Mouse (Mus musculus) liver, embryonic 14.5 days (tissue): Measurements from ENCODE around the gene Gkap1. TPM values are rescaled to one million over a fixed set of nuclear protein-coding genes. Genes with fewer than 3 reads are reported as not detected.

Experiments
- ATAC-seq: fragments of 200-750 bp; cut with Nextera tagmentation; 2 replicates; pipeline ENCODE4 v1.8.0; 2017; ENCODE audit warnings: moderate number of reproducible peaks, mild to moderate bottlenecking, moderate library complexity; ENCODE audit not compliant: insufficient read depth
- DNase-seq, 3 experiments: peaks; one replicate each; pipeline ENCODE4 v3.0.0-alpha.2; 2012 to 2013; ENCODE audit warnings: low read depth in 3 of 3, low spot score in 3 of 3
- H3K27ac ChIP-seq: fragments of 300-500 bp; sonication (generic); 2 replicates; pipeline ENCODE4 v1.5.1; 2014; ENCODE audit warnings: moderate library complexity, mild to moderate bottlenecking, control low read depth, inconsistent platforms
- H3K27me3 ChIP-seq: fragments of 300-500 bp; sonication (generic); 2 replicates; pipeline ENCODE4 v1.6.1; 2014; ENCODE audit warnings: mild to moderate bottlenecking, low read length, moderate library complexity; ENCODE audit not compliant: control insufficient read depth, insufficient read depth
- H3K36me3 ChIP-seq: fragments of 300-500 bp; sonication (generic); replicated peaks from 2 replicates; pipeline ENCODE4 v1.6.1; 2014; ENCODE audit warnings: low read depth; ENCODE audit not compliant: control insufficient read depth, insufficient read depth
- H3K4me1 ChIP-seq, 2 experiments: fragments of 200-500 bp in 1 of 2; fragments of 300-500 bp in 1 of 2; sonication (generic) in 1 of 2; replicated peaks; 2 replicates each; pipeline ENCODE4 v1.6.1; 2012 to 2014; ENCODE audit warnings: antibody characterized with exemption in 1 of 2, inconsistent platforms in 1 of 2, low read length in 1 of 2; ENCODE audit not compliant: control insufficient read depth in 2 of 2, insufficient read depth in 2 of 2
- H3K4me2 ChIP-seq: fragments of 300-500 bp; sonication (generic); 2 replicates; pipeline ENCODE4 v1.6.1; 2014; ENCODE audit warnings: low read depth, mild to moderate bottlenecking, control low read depth, moderate library complexity
- H3K4me3 ChIP-seq, 2 experiments: fragments of 200-500 bp in 1 of 2; fragments of 300-500 bp in 1 of 2; sonication (generic) in 1 of 2; 2 replicates each; pipeline ENCODE4 v1.5.1; 2012 to 2014; ENCODE audit warnings: low read depth in 2 of 2, low read length in 2 of 2, mild to moderate bottlenecking in 2 of 2, control low read depth in 1 of 2, inconsistent platforms in 1 of 2, moderate library complexity in 1 of 2; ENCODE audit not compliant: insufficient read depth in 1 of 2
- H3K9ac ChIP-seq: fragments of 300-500 bp; sonication (generic); replicated peaks from 2 replicates; pipeline ENCODE4 v1.6.1; 2014; ENCODE audit warnings: mild to moderate bottlenecking, control low read depth, moderate library complexity
- H3K9me3 ChIP-seq: fragments of 300-500 bp; sonication (generic); 2 replicates; pipeline ENCODE4 v1.6.1; 2016; ENCODE audit warnings: low read length, mixed read lengths; ENCODE audit not compliant: control insufficient read depth
- CTCF ChIP-seq: IDR thresholded peaks from 2 replicates; pipeline ENCODE4 v1.5.1; 2016; ENCODE audit warnings: antibody characterized with exemption, low read depth, control low read depth
- EP300 ChIP-seq: IDR thresholded peaks from 2 replicates; pipeline ENCODE4 v1.6.1; 2016; ENCODE audit warnings: antibody characterized with exemption, low read depth
- WGBS: fragments of 180-500 bp; shearing (Covaris S2); extraction: QIAGEN DNeasy Blood & Tissue Kit; methylation state at CpG from one replicate; pipeline ENCODE4 v1.1.7; 2014; ENCODE audit not compliant: insufficient replicate concordance; 5-methylcytosine and 5-hydroxymethylcytosine counted together
- polyA plus RNA-seq, 2 experiments: library from polyadenylated mRNA; depleted of rRNA in 1 of 2; stranded (reverse) in 1 of 2; unstranded in 1 of 2; fragments of >200 nt; fragmentation: Nextera tagmentation in 1 of 2; extraction: Ambion mirVana in 1 of 2; gene quantifications; 2 replicates each; pipeline versions ENCODE4 v1.2.1 to v1.2.3; 2012 to 2014

The Gkap1 gene
- polyA plus RNA-seq, 2 experiments, result 2.9 to 4.8 TPM

GRCm38 (mm10) chr13:58215253-58215591 lies 60.3 kb downstream of the Gkap1 start:
- Histone ChIP-seq H3K27ac (peak overlapping the region; percentile 53), H3K36me3 (peaks cover 3% of the 10 kb centered on the region), H3K27me3 (no peaks in the 10 kb centered on the region), H3K9ac (peak overlapping the region; percentile 97), H3K4me3 (peak overlapping the region; percentile 92 to 98), H3K4me2 (peak overlapping the region; percentile 90), H3K9me3 (no peaks in the 10 kb centered on the region), H3K4me1 (peaks cover 15 to 19% of the 10 kb centered on the region in 2 experiments)
- DNase-seq (no peak), ATAC-seq (peak; percentile 67)
- WGBS, result under 1% methylated on average over 46 of the region's 48 CpGs
- TF ChIP-seq EP300, result no peak
- no peak for TF ChIP-seq CTCF

DNA sequence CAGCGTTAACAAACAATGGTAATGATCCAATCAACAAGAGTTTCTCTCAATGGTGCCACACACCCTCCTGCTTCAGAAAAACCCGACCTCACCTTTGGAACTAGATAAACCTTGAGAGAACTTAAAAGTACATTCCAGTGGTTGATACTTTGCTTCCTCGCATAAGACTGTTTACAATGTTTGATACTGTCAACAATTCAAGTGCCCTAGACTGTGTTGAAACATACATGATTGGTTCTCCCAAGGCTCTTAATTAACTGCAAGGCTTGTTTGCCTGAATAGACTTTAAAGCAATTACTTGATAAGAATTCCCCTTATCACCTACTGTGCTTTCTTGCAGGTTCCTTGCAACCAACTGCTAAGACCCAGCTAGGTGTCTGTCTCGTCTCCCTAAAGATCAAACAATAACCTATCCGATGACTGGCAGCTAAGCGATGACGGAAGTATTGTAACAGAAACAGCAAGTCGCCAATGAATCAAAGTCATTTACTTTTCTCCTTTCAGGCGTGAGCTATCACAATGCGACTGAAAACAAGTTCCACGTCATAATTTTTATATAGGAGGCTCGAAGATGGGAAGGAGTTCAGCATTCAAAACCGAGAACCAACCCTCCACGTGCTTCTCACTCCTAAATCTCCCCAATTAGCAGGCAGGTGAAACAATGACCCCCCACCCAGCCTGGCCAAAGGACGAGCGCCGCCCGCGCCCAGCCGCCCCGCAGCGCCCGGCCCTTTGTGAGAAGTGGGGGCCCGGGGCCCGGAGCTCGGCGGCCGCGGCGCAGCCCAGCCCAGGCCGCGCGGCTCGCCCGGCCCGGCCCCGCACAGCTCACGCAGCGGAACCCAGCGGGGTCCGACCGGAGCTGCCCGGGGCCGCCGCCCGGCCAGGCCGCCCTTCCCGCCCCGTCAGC lies 60.9 kb downstream of the Gkap1 start:
- H3K4me3 ChIP-seq, result peak overlapping the region; percentile 92 to 98
- H3K9ac ChIP-seq, result peak overlapping the region; percentile 97
- peak overlapping the region; percentile 53 for H3K27ac ChIP-seq
- DNase-seq (peak in 1 of 3 experiments; percentile 24), ATAC-seq (peak; percentile 66)
- no peaks in the 10 kb centered on the region for H3K9me3 ChIP-seq
- peaks cover 3% of the 10 kb centered on the region for H3K36me3 ChIP-seq
- H3K4me1 ChIP-seq, result peaks cover 15 to 20% of the 10 kb centered on the region in 2 experiments
- H3K27me3 ChIP-seq, result no peaks in the 10 kb centered on the region
- 2% methylated on average over 48 of the region's 49 CpGs for WGBS
- no peak for TF ChIP-seq EP300
- TF ChIP-seq CTCF, result no peak
- peak overlapping the region; percentile 90 for H3K4me2 ChIP-seq

DNA sequence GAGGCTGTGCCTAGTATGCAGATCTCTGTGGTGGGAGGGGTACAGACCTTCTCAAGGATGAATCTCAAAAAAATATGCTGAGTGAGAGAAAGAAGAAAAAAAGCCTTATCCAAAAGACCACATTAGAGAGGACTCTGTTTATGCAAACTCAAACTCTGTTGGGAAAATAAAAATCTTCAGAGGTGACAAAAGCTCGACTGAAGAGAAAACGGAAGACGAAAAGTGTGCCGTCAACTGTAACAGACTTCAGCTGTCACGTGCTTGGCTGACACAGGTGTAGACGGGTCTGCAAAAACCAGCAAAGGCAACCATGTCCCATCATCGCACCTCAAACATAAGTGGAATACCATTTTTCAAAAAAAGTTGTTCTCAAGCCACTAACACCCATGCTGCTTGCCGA lies 61.7 kb downstream of the Gkap1 start:
- peak overlapping the region; percentile 90 for H3K4me2 ChIP-seq
- H3K27ac ChIP-seq, result no peak overlapping the region
- H3K9ac ChIP-seq, result peak overlapping the region; percentile 97; the same call in 1 of the 2 replicates
- peaks cover 3% of the 10 kb centered on the region for H3K36me3 ChIP-seq
- no peaks in the 10 kb centered on the region for H3K9me3 ChIP-seq
- WGBS, result 69% methylated on average over 8 of the region's 8 CpGs
- peak overlapping the region in 1 of 2 experiments; percentile 98; a peak in 2 of 4 replicates for H3K4me3 ChIP-seq
- TF ChIP-seq EP300, result no peak
- no peak for TF ChIP-seq CTCF
- no peak for ATAC-seq
- DNase-seq, result no peak
- peaks cover 15 to 21% of the 10 kb centered on the region in 2 experiments for H3K4me1 ChIP-seq
- H3K27me3 ChIP-seq, result no peaks in the 10 kb centered on the region

- ATAC-seq (no peak), DNase-seq (no peak)
- Histone ChIP-seq H3K9ac (no peak overlapping the region), H3K27me3 (no peaks in the 10 kb centered on the region), H3K4me2 (no peak overlapping the region), H3K4me1 (peaks cover 15 to 21% of the 10 kb centered on the region in 2 experiments), H3K9me3 (no peaks in the 10 kb centered on the region), H3K36me3 (peaks cover 3% of the 10 kb centered on the region), H3K4me3 (no peak overlapping the region), H3K27ac (no peak overlapping the region)
- TF ChIP-seq CTCF (no peak), EP300 (no peak)
- 56% methylated on average over 2 of the region's 2 CpGs for WGBS
Measured at GRCm38 (mm10) chr13:58212530-58212929, 63.0 kb downstream of the Gkap1 start.

GRCm38 (mm10) chr13:58210441-58210840 lies 65.1 kb downstream of the Gkap1 start:
- Histone ChIP-seq H3K27ac (no peak overlapping the region), H3K4me1 (peaks cover 12 to 21% of the 10 kb centered on the region in 2 experiments), H3K36me3 (peaks cover 3% of the 10 kb centered on the region), H3K4me2 (no peak overlapping the region), H3K27me3 (no peaks in the 10 kb centered on the region), H3K9me3 (no peaks in the 10 kb centered on the region), H3K4me3 (no peak overlapping the region), H3K9ac (no peak overlapping the region)
- 62% methylated on average over 5 of the region's 5 CpGs for WGBS
- ATAC-seq, result no peak
- TF ChIP-seq CTCF, result no peak
- TF ChIP-seq EP300, result no peak
- DNase-seq, result no peak
